Mouse (Mus musculus) brain, embryonic 14.5 days (tissue): Measurements from ENCODE around the gene Selenot.

Experiments used
- CTCF ChIP-seq: fragments of 200-500 bp; IDR thresholded peaks from 2 replicates; pipeline ENCODE4 v1.5.1; 2012; ENCODE audit warnings: inconsistent platforms, mild to moderate bottlenecking, moderate library complexity, borderline replicate concordance; ENCODE audit not compliant: insufficient read depth, insufficient read length; ENCODE audit errors: extremely low read depth
- POLR2A ChIP-seq: fragments of 200-500 bp; IDR thresholded peaks from 2 replicates; pipeline ENCODE4 v1.6.1; 2012; ENCODE audit warnings: mild to moderate bottlenecking, inconsistent platforms, borderline replicate concordance; ENCODE audit not compliant: poor library complexity, insufficient read depth, insufficient read length, severe bottlenecking; ENCODE audit errors: extremely low read depth

DNA sequence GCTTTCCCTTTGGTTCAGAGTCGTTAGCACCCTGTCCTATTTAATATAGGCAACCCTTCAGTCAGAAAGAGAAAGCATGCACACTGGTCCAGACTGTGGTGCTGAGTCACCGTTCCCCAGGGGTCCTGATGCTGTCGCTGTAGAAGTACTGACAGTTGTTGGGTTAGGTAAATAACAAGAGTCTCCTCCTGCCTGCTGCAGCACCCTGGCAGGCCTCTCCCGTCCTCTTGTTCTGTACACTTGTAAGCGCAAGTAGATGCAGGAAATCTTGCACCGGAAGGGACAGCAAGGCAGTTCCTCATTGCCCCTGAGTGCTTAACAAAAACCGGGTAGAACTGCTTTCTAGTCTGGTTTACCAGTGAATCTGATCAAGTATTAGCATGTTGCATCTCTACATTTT lies 19.8 kb upstream of the Selenot start:
- TF ChIP-seq CTCF = no peak
- TF ChIP-seq POLR2A = no peak
